Mouse (Mus musculus) midbrain, embryonic 10.5 days (tissue): ENCODE data around the gene Nisch. TPM values are rescaled to one million over a fixed set of nuclear protein-coding genes. Genes with fewer than 3 reads are reported as not detected.

Experiments
- DNase-seq: peaks from one replicate; pipeline ENCODE4 v3.0.0-alpha.2; 2017; ENCODE audit warnings: low spot score
- H3K27ac ChIP-seq: fragments of 300-500 bp; sonication (generic); replicated peaks from 2 replicates; pipeline ENCODE4 v1.5.1; 2016; ENCODE audit warnings: mild to moderate bottlenecking
- H3K27me3 ChIP-seq: fragments of 300-500 bp; sonication (generic); 2 replicates; pipeline ENCODE4 v1.6.1; 2016; ENCODE audit warnings: low read depth, mild to moderate bottlenecking; ENCODE audit not compliant: poor library complexity, severe bottlenecking
- H3K36me3 ChIP-seq: fragments of 300-500 bp; sonication (generic); 2 replicates; pipeline ENCODE4 v1.6.1; 2016; ENCODE audit warnings: mild to moderate bottlenecking, moderate library complexity
- H3K4me1 ChIP-seq: fragments of 300-500 bp; sonication (generic); 2 replicates; pipeline ENCODE4 v1.6.1; 2016
- H3K4me3 ChIP-seq: fragments of 300-500 bp; sonication (generic); 2 replicates; pipeline ENCODE4 v1.5.1; 2016; ENCODE audit warnings: mild to moderate bottlenecking, moderate library complexity
- H3K9me3 ChIP-seq: fragments of 300-500 bp; sonication (generic); replicated peaks from 2 replicates; pipeline ENCODE4 v1.6.1; 2016; ENCODE audit warnings: mild to moderate bottlenecking
- WGBS: fragments of 180-500 bp; shearing (Covaris S2); methylation state at CpG from one replicate; pipeline ENCODE4 v1.1.7; 2016; 5-methylcytosine and 5-hydroxymethylcytosine counted together
- polyA plus RNA-seq: library from polyadenylated mRNA; unstranded; fragments of >200 nt; fragmentation: Nextera tagmentation; extraction: Ambion mirVana; gene quantifications from 2 replicates; pipeline ENCODE4 v1.2.1, GENCODE M21; 2016

Gene Nisch
- polyA plus RNA-seq, 1 experiment from 2014 or later = 391 TPM

DNA sequence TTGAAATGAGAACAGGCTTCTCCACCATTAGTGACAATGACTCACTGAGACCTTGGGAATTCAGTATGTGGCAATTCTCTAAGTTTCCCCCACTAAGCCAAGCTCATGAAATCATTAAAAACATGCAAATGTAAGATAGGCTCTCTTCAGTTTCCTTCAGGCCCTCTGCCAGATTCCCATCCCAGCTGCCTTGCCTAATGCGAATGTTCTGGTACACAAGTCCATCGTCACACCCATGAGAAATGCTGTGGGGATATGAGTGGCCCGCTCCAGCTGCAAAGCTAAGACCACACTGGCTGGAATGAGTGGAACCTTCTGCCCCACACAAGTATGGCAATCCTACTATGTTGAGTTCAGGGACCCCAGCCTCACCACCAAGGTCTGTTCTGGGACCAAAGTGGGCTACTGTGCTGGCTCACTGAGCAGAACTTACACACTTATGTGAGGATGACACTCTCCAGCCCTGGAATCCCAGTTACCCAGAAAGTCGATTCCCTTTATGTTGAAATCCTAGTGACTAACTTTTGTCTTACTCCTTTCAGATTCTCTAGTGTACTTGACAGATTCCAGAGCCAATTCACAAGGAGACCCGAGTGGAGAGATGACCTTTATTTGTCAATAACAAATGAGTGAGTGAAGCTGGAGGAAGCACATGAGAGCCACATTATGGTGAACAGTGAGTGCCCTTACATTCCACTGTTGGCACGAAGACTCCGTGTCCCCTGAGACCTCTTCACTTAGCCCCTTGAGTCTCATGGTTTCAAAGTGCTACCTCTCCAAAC, 20.5 kb upstream of the Nisch start:
- no peaks in the 10 kb centered on the region for H3K36me3 ChIP-seq
- H3K4me1 ChIP-seq = no peaks in the 10 kb centered on the region
- no peaks in the 10 kb centered on the region for H3K27me3 ChIP-seq
- 88% methylated on average over 7 of the region's 7 CpGs for WGBS
- no peaks in the 10 kb centered on the region for H3K9me3 ChIP-seq
- no peak for DNase-seq
- H3K27ac ChIP-seq = no peak overlapping the region
- H3K4me3 ChIP-seq = no peak overlapping the region

DNA sequence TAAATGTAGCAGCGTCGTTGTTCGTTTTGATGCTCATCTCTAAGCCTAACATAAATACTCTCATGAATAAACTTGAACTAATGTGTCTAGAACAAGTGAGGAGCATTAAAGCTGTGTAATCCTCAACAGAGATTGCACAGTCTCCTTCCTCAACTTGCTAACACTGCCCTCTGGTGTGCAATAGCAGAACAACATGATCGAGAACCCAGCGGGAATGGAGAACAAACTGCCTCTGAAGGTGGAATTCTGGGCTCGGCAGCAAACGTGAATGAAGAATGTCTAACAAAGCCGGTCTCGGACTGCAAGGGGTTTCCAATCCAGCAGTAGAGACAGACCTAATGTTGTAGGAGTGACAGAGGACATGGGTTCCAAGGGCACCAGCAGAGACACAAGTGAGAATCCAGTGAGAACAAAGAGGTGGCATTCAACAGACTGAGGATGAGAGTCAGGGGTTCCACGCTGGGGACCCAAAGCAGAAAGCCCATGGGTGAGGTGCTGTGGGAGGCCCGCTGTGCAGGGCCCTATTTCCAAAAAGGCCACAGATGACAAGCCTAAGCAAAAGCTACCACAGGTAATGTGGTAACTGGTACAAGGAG, 17.3 kb upstream of the Nisch start:
- WGBS = 22% methylated on average over 11 of the region's 11 CpGs

DNA sequence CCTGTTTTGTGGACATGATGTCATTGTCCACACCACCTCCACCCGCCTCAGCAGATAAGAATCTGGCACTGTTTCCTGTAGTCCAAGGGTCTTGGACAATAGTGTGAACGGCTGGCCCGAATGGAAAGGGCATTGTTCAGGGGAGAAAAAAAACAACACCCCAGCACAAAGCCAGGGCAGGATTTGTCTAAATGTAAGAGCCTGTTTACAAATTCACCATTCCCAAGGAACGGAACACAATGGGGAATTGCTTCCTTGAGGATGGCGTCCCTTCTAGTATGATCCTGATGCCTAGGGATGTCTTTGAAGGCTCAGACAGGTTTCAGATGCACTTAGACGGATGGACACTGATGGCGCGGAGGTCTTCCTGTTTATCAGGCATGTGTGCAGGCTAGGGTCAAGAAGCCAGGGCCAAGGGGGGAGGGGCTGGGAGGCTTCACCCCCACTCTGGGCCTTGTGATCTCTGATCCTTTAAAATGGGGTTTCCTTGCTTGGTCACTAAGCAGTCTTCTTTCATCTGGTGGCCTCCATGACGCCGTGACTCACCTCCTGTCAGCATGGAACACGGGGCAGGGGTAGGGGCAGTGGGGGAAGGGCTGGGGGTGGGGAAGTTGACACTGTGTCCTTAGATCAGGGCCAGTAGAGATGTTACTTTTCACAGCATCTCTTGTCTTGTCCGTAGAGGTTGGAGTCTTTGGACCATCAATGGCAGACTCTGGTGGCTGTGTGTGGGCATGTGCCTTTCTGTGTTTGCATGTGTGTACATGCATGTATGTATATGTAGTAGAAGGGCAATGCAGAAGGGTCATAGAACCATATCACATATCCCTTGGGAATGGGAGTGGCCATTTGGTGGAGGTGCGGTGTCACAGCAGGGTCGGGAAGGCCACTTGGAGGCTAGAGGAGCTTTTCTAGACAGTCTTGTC, 16.6 kb upstream of the Nisch start:
- Histone ChIP-seq H3K4me1 (peaks cover 10% of the 10 kb centered on the region), H3K4me3 (no peak overlapping the region), H3K27ac (no peak overlapping the region), H3K36me3 (no peaks in the 10 kb centered on the region), H3K27me3 (no peaks in the 10 kb centered on the region), H3K9me3 (no peaks in the 10 kb centered on the region)
- no peak for DNase-seq
- 86% methylated on average over 14 of the region's 14 CpGs for WGBS

More for the DNA sequence above, 17.3 kb upstream of the Nisch start:
- Histone ChIP-seq H3K4me3 (no peak overlapping the region), H3K4me1 (peaks cover 8% of the 10 kb centered on the region), H3K27me3 (no peaks in the 10 kb centered on the region), H3K9me3 (no peaks in the 10 kb centered on the region), H3K27ac (peak overlapping the region; percentile 61), H3K36me3 (no peaks in the 10 kb centered on the region)
- DNase-seq = peak; percentile 76

DNA sequence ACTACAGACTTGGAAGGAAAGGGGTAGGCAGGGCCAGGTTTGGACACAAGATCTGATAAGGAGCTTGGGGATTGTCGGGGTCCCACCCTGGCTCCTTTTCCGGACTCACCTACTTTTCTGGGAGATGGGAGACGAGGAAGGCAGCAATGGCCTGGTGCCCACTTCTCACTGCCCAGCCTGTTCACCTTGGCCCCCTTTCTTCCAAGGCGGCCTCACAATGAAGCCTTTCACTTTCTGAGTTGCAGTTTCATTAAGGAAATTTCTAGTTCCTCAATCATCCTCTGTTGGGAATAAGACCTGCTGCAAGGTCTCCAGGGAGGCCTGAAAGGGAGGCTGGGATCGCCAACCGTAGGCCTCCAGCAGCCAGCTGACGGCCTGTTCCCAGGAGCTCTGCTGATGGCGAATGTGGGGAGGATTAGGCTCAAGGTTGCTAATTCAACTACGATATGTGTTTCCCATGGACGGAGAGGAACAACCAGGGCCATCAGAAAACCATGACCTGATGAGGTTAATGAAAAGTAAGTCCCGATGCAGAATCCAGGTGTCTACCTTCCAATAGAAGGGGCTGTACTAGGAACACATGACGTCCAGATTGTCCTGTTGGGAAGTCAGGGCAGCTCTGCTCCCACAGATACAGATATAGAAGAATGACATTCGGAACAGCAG, 15.8 kb upstream of the Nisch start:
- WGBS = 90% methylated on average over 13 of the region's 13 CpGs
- Histone ChIP-seq H3K36me3 (no peaks in the 10 kb centered on the region), H3K4me1 (peaks cover 13% of the 10 kb centered on the region), H3K4me3 (no peak overlapping the region), H3K27me3 (no peaks in the 10 kb centered on the region), H3K27ac (no peak overlapping the region; the same call in 1 of the 2 replicates), H3K9me3 (no peaks in the 10 kb centered on the region)
- no peak for DNase-seq

DNA sequence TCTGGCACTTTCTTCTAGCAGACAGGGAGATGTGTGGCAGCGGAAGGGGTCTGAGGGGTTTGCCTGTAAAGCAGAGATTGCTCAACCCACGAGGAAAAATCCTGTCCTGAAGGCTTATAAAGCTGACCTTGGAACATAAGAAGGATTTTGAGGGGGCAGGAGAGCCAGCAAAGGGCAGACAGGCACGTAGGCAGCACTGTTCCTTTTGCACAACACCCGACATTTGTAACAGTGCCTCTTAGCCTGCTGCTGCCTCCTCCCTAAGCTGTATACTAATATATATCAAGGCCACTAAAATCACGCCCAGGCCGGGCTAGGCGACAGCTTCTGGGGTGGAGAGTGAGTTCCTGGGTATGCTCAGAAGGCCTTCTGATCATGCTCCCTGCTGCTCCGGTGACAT, 13.7 kb upstream of the Nisch start:
- no peaks in the 10 kb centered on the region for H3K27me3 ChIP-seq
- no peaks in the 10 kb centered on the region for H3K36me3 ChIP-seq
- WGBS = 74% methylated on average over 8 of the region's 8 CpGs
- H3K4me1 ChIP-seq = peaks cover 13% of the 10 kb centered on the region
- no peak overlapping the region; the same call in 1 of the 2 replicates for H3K27ac ChIP-seq
- no peak for DNase-seq
- H3K9me3 ChIP-seq = no peaks in the 10 kb centered on the region
- H3K4me3 ChIP-seq = no peak overlapping the region

DNA sequence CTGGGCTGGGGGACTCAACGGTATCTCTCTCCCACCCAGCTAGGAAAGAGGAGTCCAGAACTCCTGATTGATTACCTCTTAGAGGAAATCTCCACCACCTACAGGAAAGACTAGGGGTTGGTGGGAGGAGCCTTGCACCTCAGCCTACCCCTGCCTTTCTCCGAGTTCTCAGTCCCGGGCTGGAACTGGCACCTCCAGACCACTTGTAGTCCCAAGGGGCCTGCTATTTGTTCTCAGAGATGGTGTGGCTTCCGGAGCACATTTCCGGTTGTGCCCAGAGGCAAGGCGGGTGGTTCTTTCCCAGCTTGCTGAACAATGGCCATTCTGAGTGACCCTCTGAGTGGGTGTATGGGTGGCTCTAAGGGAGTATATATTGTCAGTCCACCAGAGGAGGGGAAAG, 11.5 kb upstream of the Nisch start:
- Histone ChIP-seq H3K27me3 (no peaks in the 10 kb centered on the region), H3K4me1 (peaks cover 13% of the 10 kb centered on the region), H3K36me3 (no peaks in the 10 kb centered on the region), H3K9me3 (no peaks in the 10 kb centered on the region), H3K27ac (0 out of 2 replicates have a peak overlapping the region, but pooled peaks have one; percentile 55), H3K4me3 (no peak overlapping the region)
- WGBS = 81% methylated on average over 6 of the region's 6 CpGs
- no peak for DNase-seq

DNA sequence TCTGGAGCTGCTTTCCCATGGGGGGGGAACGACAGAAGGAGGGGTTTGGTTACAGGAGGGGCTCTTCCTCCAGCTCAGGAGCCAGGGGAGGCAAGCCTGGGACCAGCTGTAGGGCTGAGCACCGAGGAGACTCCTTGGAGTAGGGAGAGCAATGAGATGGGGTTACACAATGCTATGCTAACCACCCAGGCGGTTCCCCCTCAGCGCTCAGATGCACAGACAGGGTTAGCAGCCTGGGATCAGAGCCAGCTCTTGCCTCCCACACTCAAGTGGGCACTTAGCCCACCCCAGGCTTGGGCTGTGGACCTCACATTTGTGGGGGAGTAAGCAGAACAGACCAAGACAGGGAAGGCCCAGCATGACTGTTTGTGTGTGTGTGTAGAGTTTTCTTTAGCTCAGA, 10.2 kb upstream of the Nisch start:
- Histone ChIP-seq H3K4me1 (peaks cover 13% of the 10 kb centered on the region), H3K36me3 (no peaks in the 10 kb centered on the region), H3K27me3 (no peaks in the 10 kb centered on the region), H3K27ac (no peak overlapping the region), H3K4me3 (no peak overlapping the region), H3K9me3 (no peaks in the 10 kb centered on the region)
- no peak for DNase-seq
- WGBS = 85% methylated on average over 4 of the region's 4 CpGs

DNA sequence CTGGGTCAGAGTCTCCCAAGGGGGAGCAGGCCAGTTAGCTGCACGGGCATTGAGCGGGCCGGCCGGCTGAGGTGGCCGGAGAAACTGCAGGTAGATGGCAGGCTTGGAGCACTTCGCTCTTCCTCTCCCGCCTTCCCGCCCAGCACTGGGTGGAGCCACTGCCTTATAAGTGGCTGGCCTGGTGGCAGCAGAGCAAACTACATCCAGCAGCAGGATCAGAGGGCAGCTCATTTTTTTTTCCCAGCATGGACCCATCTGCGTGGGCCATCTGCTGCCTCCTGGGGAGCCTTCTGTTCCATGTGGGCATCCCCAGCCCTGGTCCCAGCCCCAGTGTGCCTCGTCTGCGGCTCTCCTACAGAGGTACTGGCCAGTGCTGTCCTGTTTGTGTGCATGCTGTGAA, 920 bp upstream of the Nisch start, which contains the start of gene Sema3g:
TSS of gene Sema3g (plus strand) at position 195 of the 400 bp plus-strand sequence.
- no peaks in the 10 kb centered on the region for H3K36me3 ChIP-seq
- H3K27me3 ChIP-seq = peaks cover 10% of the 10 kb centered on the region; the same call in 1 of the 2 replicates
- H3K9me3 ChIP-seq = no peaks in the 10 kb centered on the region
- peak within 1 kb of the TSS; percentile 58 for H3K27ac ChIP-seq
- WGBS = 13% methylated on average over 11 of the region's 11 CpGs
- no peak within 1 kb of the TSS for H3K4me3 ChIP-seq
- DNase-seq = peak; percentile 58
- H3K4me1 ChIP-seq = peaks cover 39% of the 10 kb centered on the region

DNA sequence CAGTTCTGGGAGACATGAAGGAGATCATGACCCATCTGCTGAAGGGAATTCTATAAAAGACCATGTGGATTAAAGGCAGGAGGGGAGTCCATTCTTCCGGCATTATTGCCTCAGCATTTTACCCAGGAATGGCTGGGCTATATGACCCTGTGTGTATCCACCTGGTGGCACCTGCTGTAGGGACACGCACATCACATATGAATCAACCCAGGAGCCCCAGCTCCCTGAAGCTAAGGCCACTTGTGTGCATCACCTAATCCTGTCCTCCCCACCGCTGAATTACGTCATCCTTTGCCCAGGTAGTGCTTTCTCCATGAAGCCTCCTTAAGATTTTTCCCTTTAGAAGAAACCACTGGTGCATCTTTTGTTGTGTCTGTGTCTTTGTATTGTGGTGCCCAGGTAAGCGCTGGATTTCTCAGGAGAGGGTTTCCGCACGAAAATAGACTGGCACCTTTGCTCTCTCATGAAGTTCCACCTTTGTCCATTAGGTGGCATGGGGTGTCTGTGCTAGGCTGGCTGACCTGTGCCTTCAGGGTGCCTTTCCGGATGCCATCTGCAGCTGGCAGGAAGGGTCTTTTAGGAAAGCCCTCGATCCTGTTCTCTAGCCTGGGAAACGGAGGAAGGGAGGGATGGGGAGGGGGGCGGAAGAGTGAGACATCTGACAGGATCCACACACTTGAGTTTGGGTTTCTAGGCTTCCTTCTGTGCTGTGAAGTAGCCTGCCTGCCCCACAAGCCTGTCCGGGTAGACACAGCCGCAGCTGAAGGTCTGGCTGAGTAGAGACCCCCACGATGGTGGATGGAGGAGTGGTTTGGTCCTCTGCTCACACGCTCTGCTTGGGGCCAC, 1.4 kb downstream of the Nisch start:
- 36% methylated on average over 15 of the region's 15 CpGs for WGBS
- H3K4me1 ChIP-seq = peaks cover 32% of the 10 kb centered on the region
- H3K27ac ChIP-seq = peak overlapping the region; percentile 52
- peak; percentile 59 for DNase-seq
- no peaks in the 10 kb centered on the region for H3K9me3 ChIP-seq
- no peak overlapping the region for H3K4me3 ChIP-seq
- H3K27me3 ChIP-seq = peaks cover 10% of the 10 kb centered on the region; the same call in 1 of the 2 replicates
- H3K36me3 ChIP-seq = no peaks in the 10 kb centered on the region

DNA sequence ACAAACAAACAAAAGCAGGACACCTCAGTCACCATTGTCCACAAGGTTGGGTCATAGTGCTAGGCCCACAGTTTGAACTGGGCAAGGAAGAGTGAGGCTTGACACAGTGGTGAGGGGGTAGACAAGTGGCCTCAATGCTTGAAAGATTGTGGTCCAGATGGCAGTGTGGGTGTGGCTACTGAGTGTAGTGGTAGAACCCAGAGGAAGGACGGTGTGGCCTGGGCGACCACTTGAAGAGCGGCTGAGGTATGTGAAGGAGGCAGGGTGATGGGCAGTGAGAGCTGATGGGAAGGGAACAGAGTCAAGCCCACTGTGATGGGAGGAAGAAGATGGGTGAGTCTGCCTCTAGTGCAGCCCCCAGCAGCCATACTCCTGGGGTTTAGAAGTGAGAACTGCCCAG, 2.1 kb downstream of the Nisch start:
- 80% methylated on average over 3 of the region's 3 CpGs for WGBS
- H3K4me1 ChIP-seq = peaks cover 32% of the 10 kb centered on the region
- H3K36me3 ChIP-seq = no peaks in the 10 kb centered on the region
- H3K9me3 ChIP-seq = no peaks in the 10 kb centered on the region
- H3K4me3 ChIP-seq = no peak overlapping the region
- no peak for DNase-seq
- H3K27ac ChIP-seq = no peak overlapping the region
- peaks cover 10% of the 10 kb centered on the region; the same call in 1 of the 2 replicates for H3K27me3 ChIP-seq

DNA sequence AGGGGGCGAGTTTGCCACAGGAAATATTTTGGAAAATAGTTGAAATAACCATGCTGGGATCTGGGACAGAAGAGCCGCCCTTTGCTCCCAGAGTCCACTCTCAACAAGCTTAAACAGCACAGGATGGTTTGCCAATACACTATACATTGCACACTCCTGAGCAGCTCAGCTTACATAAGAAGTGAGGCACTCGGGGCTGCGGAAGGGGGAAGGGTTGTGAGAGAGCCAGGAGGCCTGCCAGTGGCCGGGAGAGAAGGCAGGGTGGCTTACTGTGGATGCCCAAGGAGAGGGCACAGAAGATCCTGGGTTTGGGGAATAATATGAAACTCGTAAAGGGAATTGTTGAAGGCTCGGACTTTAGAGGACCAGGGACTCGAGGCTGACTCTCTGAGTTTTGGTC, 2.9 kb downstream of the Nisch start:
- 81% methylated on average over 8 of the region's 8 CpGs for WGBS
- DNase-seq = no peak
- Histone ChIP-seq H3K27ac (no peak overlapping the region), H3K27me3 (peaks cover 10% of the 10 kb centered on the region; the same call in 1 of the 2 replicates), H3K4me3 (no peak overlapping the region), H3K4me1 (peaks cover 29% of the 10 kb centered on the region), H3K36me3 (no peaks in the 10 kb centered on the region), H3K9me3 (no peaks in the 10 kb centered on the region)
